Mouse (Mus musculus) stomach, postnatal 0 days (tissue): ENCODE data around the gene Klf12.

Experiments
- CTCF ChIP-seq: IDR thresholded peaks from 2 replicates; pipeline ENCODE4 v1.5.1; 2016; ENCODE audit warnings: antibody characterized with exemption, low read depth, mild to moderate bottlenecking, moderate library complexity
- EP300 ChIP-seq: optimal IDR thresholded peaks from 2 replicates; pipeline ENCODE3; 2016; ENCODE audit warnings: antibody characterized with exemption

- TF ChIP-seq CTCF (no peak), EP300 (no peak)
Observed at GRCm38 (mm10) chr14:100235746-100236145, 48.7 kb downstream of the Klf12 start.
